Mouse (Mus musculus) liver, embryonic 14.5 days (tissue): ENCODE results near the gene Afg3l1. TPM values are rescaled to one million over a fixed set of nuclear protein-coding genes. Genes with fewer than 3 reads are reported as not detected.
"Not testable (repeated sequence)": the region's sequence is repeated elsewhere in the genome, so short reads cannot be mapped to it uniquely, and the experiment has no call there.

ENCODE experiments used
- ATAC-seq: fragments of 200-750 bp; cut with Nextera tagmentation; 2 replicates; pipeline ENCODE4 v1.8.0; 2017; ENCODE audit warnings: moderate number of reproducible peaks, mild to moderate bottlenecking, moderate library complexity; ENCODE audit not compliant: insufficient read depth
- DNase-seq, 3 experiments: peaks; one replicate each; pipeline ENCODE4 v3.0.0-alpha.2; 2012 to 2013; ENCODE audit warnings: low read depth in 3 of 3, low spot score in 3 of 3
- H3K27ac ChIP-seq: fragments of 300-500 bp; sonication (generic); 2 replicates; pipeline ENCODE4 v1.5.1; 2014; ENCODE audit warnings: moderate library complexity, mild to moderate bottlenecking, control low read depth, inconsistent platforms
- H3K27me3 ChIP-seq: fragments of 300-500 bp; sonication (generic); 2 replicates; pipeline ENCODE4 v1.6.1; 2014; ENCODE audit warnings: mild to moderate bottlenecking, low read length, moderate library complexity; ENCODE audit not compliant: control insufficient read depth, insufficient read depth
- H3K36me3 ChIP-seq: fragments of 300-500 bp; sonication (generic); replicated peaks from 2 replicates; pipeline ENCODE4 v1.6.1; 2014; ENCODE audit warnings: low read depth; ENCODE audit not compliant: control insufficient read depth, insufficient read depth
- H3K4me1 ChIP-seq, 2 experiments: fragments of 200-500 bp in 1 of 2; fragments of 300-500 bp in 1 of 2; sonication (generic) in 1 of 2; replicated peaks; 2 replicates each; pipeline ENCODE4 v1.6.1; 2012 to 2014; ENCODE audit warnings: antibody characterized with exemption in 1 of 2, inconsistent platforms in 1 of 2, low read length in 1 of 2; ENCODE audit not compliant: control insufficient read depth in 2 of 2, insufficient read depth in 2 of 2
- H3K4me2 ChIP-seq: fragments of 300-500 bp; sonication (generic); 2 replicates; pipeline ENCODE4 v1.6.1; 2014; ENCODE audit warnings: low read depth, mild to moderate bottlenecking, control low read depth, moderate library complexity
- H3K4me3 ChIP-seq, 2 experiments: fragments of 200-500 bp in 1 of 2; fragments of 300-500 bp in 1 of 2; sonication (generic) in 1 of 2; 2 replicates each; pipeline ENCODE4 v1.5.1; 2012 to 2014; ENCODE audit warnings: low read depth in 2 of 2, low read length in 2 of 2, mild to moderate bottlenecking in 2 of 2, control low read depth in 1 of 2, inconsistent platforms in 1 of 2, moderate library complexity in 1 of 2; ENCODE audit not compliant: insufficient read depth in 1 of 2
- H3K9ac ChIP-seq: fragments of 300-500 bp; sonication (generic); replicated peaks from 2 replicates; pipeline ENCODE4 v1.6.1; 2014; ENCODE audit warnings: mild to moderate bottlenecking, control low read depth, moderate library complexity
- H3K9me3 ChIP-seq: fragments of 300-500 bp; sonication (generic); 2 replicates; pipeline ENCODE4 v1.6.1; 2016; ENCODE audit warnings: low read length, mixed read lengths; ENCODE audit not compliant: control insufficient read depth
- CTCF ChIP-seq: IDR thresholded peaks from 2 replicates; pipeline ENCODE4 v1.5.1; 2016; ENCODE audit warnings: antibody characterized with exemption, low read depth, control low read depth
- EP300 ChIP-seq: IDR thresholded peaks from 2 replicates; pipeline ENCODE4 v1.6.1; 2016; ENCODE audit warnings: antibody characterized with exemption, low read depth
- WGBS: fragments of 180-500 bp; shearing (Covaris S2); extraction: QIAGEN DNeasy Blood & Tissue Kit; methylation state at CpG from one replicate; pipeline ENCODE4 v1.1.7; 2014; ENCODE audit not compliant: insufficient replicate concordance; 5-methylcytosine and 5-hydroxymethylcytosine counted together
- polyA plus RNA-seq, 2 experiments: library from polyadenylated mRNA; depleted of rRNA in 1 of 2; stranded (reverse) in 1 of 2; unstranded in 1 of 2; fragments of >200 nt; fragmentation: Nextera tagmentation in 1 of 2; extraction: Ambion mirVana in 1 of 2; gene quantifications; 2 replicates each; pipeline versions ENCODE4 v1.2.1 to v1.2.3; 2012 to 2014

Afg3l1 gene
- polyA plus RNA-seq, 2 experiments, result 12.6 to 13.4 TPM

- Histone ChIP-seq H3K4me3 (peak overlapping the region in 1 of 2 experiments; percentile 63; a peak in 2 of 4 replicates), H3K9me3 (no peaks in the 10 kb centered on the region), H3K27ac (no peak overlapping the region), H3K27me3 (peaks cover 35% of the 10 kb centered on the region), H3K36me3 (no peaks in the 10 kb centered on the region), H3K4me2 (peak overlapping the region; percentile 62), H3K9ac (no peak overlapping the region), H3K4me1 (peaks cover 0 to 6% of the 10 kb centered on the region in 2 experiments; a peak in 2 of 4 replicates)
- ATAC-seq (no peak), DNase-seq (no peak)
- WGBS, result 30% methylated on average over 10 of the region's 10 CpGs
- TF ChIP-seq EP300, result no peak
- no peak for TF ChIP-seq CTCF
Measured at GRCm38 (mm10) chr8:123518172-123518571, 40.5 kb downstream of the Afg3l1 start.

GRCm38 (mm10) chr8:123518667-123519066 lies 41.0 kb downstream of the Afg3l1 start, which contains the start of gene Gas8:
Gas8 (plus strand) TSS chr8:123518834.
- WGBS, result under 1% methylated on average over 20 of the region's 20 CpGs

GRCm38 (mm10) chr8:123520048-123520447 lies 42.3 kb downstream of the Afg3l1 start:
- not testable (repeated sequence) for ATAC-seq, H3K36me3 ChIP-seq, H3K4me3 ChIP-seq, H3K9me3 ChIP-seq, H3K27ac ChIP-seq, DNase-seq, H3K9ac ChIP-seq, H3K4me1 ChIP-seq, H3K4me2 ChIP-seq
- peaks cover 16% of the 10 kb centered on the region for H3K27me3 ChIP-seq
- WGBS, result 91% methylated on average over 1 of the region's 1 CpGs

More at GRCm38 (mm10) chr8:123518667-123519066, 41.0 kb downstream of the Afg3l1 start, which contains the start of gene Gas8:
- Histone ChIP-seq H3K9ac (peak within 1 kb of the TSS; percentile 51; the same call in 1 of the 2 replicates), H3K27me3 (peaks cover 30% of the 10 kb centered on the region), H3K36me3 (no peaks in the 10 kb centered on the region), H3K4me2 (peak within 1 kb of the TSS; percentile 62), H3K4me1 (peaks cover 0 to 6% of the 10 kb centered on the region in 2 experiments; a peak in 2 of 4 replicates), H3K9me3 (no peaks in the 10 kb centered on the region), H3K27ac (no peak within 1 kb of the TSS), H3K4me3 (peak within 1 kb of the TSS; percentile 63 to 64)
- ATAC-seq (peak; percentile 87), DNase-seq (peak; percentile 71 to 74 (median 73))
- TF ChIP-seq CTCF, result peak; percentile 15; the same call in 1 of the 2 replicates
- no peak for TF ChIP-seq EP300

GRCm38 (mm10) chr8:123527720-123528489 lies 50.2 kb downstream of the Afg3l1 start:
- H3K27me3 ChIP-seq, result no peaks in the 10 kb centered on the region
- no peak overlapping the region for H3K9ac ChIP-seq
- DNase-seq (no peak), ATAC-seq (no peak)
- no peaks in the 10 kb centered on the region for H3K4me1 ChIP-seq
- no peak overlapping the region for H3K27ac ChIP-seq
- TF ChIP-seq CTCF, result no peak
- H3K4me2 ChIP-seq, result no peak overlapping the region
- WGBS, result 81% methylated on average over 25 of the region's 25 CpGs
- no peak overlapping the region for H3K4me3 ChIP-seq
- no peaks in the 10 kb centered on the region for H3K36me3 ChIP-seq
- H3K9me3 ChIP-seq, result no peaks in the 10 kb centered on the region

GRCm38 (mm10) chr8:123536242-123536989 lies 58.7 kb downstream of the Afg3l1 start:
- ATAC-seq (no peak), DNase-seq (no peak)
- H3K9ac ChIP-seq, result no peak overlapping the region
- H3K27ac ChIP-seq, result no peak overlapping the region
- no peaks in the 10 kb centered on the region for H3K36me3 ChIP-seq
- WGBS, result 76% methylated on average over 9 of the region's 9 CpGs
- H3K27me3 ChIP-seq, result no peaks in the 10 kb centered on the region
- no peak overlapping the region for H3K4me3 ChIP-seq
- no peaks in the 10 kb centered on the region for H3K4me1 ChIP-seq
- TF ChIP-seq CTCF (0 out of 2 replicates have a peak, but pooled peaks have one; percentile 4), EP300 (no peak)
- H3K4me2 ChIP-seq, result no peak overlapping the region
- H3K9me3 ChIP-seq, result no peaks in the 10 kb centered on the region
